Mouse (Mus musculus) bone marrow, adult 2 months (tissue): ENCODE measurements at regions not wholly inside any gene's neighbourhood (a gene's known extent, or its start where the extent isn't known, plus 50 kb on each side); places are given as distances from the start of the nearest gene placed in this dataset.

Source experiments
- CTCF ChIP-seq: fragments of 200-500 bp; IDR thresholded peaks from 2 replicates; pipeline ENCODE4 v1.5.1; 2011; ENCODE audit warnings: low read length, control low read depth; ENCODE audit not compliant: control insufficient read depth, insufficient read depth
- POLR2A ChIP-seq: fragments of 200-500 bp; IDR thresholded peaks from 2 replicates; pipeline ENCODE4 v1.6.1; 2011; ENCODE audit warnings: low read depth, mild to moderate bottlenecking, control low read depth, low read length, borderline replicate concordance; ENCODE audit not compliant: control insufficient read depth

DNA sequence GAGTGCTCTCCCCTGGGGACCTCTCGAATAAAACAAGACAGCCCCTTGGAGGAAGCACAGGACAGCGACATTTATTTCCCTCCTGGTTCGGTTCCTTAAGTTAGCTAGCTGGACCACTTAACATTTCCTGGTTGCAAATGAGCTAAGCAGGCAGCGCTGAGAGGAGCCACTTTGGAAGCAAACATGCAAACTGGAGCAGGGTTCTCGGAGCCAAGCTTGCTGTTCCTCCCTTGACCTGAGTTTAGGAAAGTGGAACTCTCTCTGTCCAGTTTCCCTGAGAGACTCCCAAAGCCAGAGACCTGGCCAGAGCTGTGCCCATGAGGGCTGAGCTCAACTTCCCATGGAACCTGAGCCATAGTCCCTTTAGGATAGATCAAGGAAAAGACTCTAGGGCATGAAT is 219.4 kb upstream of the Mgmt start:
- TF ChIP-seq CTCF (no peak), POLR2A (no peak)
